Mouse (Mus musculus) CH12.LX (cell line): Measurements from ENCODE around the gene Rapgef4.

Source experiments
- CHD2 ChIP-seq: IDR thresholded peaks from 2 replicates; pipeline ENCODE4 v1.6.1; 2011; ENCODE audit warnings: low read length, improper control_type of control experiment
- CTCF ChIP-seq, 2 experiments: IDR thresholded peaks in 1 of 2; conservative IDR thresholded peaks in 1 of 2; 2 replicates each; pipeline ENCODE4 v1.5.1; 2011 to 2012; ENCODE audit warnings: low read depth in 2 of 2, low read length in 2 of 2, improper control_type of control experiment in 1 of 2, inconsistent platforms in 1 of 2, mild to moderate bottlenecking in 1 of 2, moderate library complexity in 1 of 2
- E2F4 ChIP-seq: IDR thresholded peaks from 2 replicates; pipeline ENCODE4 v1.6.1; 2011; ENCODE audit warnings: low read depth, low read length, improper control_type of control experiment; ENCODE audit not compliant: insufficient replicate concordance
- ELF1 ChIP-seq: IDR thresholded peaks from 2 replicates; pipeline ENCODE4 v1.6.1; 2014; ENCODE audit warnings: low read depth, mild to moderate bottlenecking, inconsistent platforms, low read length, improper control_type of control experiment
- JUND ChIP-seq: conservative IDR thresholded peaks from 2 replicates; pipeline ENCODE4 v1.6.1; 2011; ENCODE audit warnings: low read depth, low read length, improper control_type of control experiment
- MAX ChIP-seq: IDR thresholded peaks from 2 replicates; pipeline ENCODE4 v1.6.1; 2011; ENCODE audit warnings: low read length, improper control_type of control experiment
- MAZ ChIP-seq: IDR thresholded peaks from 2 replicates; pipeline ENCODE4 v1.6.1; 2012; ENCODE audit warnings: low read depth, mild to moderate bottlenecking, inconsistent platforms, low read length, improper control_type of control experiment, moderate library complexity
- MXI1 ChIP-seq: IDR thresholded peaks from 2 replicates; pipeline ENCODE4 v1.6.1; 2011; ENCODE audit warnings: mild to moderate bottlenecking, low read depth, low read length, improper control_type of control experiment
- POLR2A ChIP-seq: IDR thresholded peaks from 2 replicates; pipeline ENCODE4 v1.6.1; 2011; ENCODE audit warnings: low read depth, mild to moderate bottlenecking, improper control_type of control experiment, low read length
- POLR2AphosphoS2 ChIP-seq: IDR thresholded peaks from 2 replicates; pipeline ENCODE4 v1.6.1; 2011; ENCODE audit warnings: low read depth, low read length, improper control_type of control experiment

DNA sequence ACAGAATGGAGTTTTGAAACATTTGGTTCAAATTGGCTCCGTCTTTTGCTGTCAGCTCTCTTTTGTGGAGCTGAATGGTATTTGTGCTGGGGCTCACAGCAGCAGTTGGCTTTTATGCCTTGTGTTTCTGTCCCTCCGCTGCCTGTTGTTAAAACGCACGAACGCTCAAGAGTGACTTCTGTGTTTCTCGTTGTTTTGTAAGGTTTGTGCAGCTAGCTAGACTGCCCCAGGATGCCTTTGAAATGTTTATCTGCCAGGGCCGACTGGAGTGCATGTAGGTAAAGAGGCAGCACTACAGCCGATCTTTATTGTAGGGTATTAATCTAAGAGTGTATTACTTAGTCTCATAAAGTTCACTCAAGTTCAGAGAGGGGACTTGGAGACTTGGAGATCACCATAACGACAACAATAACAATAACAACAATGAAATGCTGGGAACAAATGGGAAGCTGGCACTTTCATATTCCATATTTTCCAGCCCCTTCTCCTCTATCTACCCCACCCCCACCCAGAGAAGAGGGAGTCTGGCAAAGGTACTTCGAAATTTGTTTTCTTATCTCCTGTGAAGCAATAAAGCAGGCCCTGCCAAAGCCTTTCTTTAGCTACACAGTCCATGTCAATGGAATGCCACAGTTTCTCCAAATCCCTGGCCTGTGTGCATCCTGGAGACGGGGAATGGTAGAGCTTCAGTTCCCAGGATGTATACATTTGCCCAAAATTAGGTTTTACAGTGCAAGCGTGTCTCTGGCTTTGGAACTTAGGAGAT lies 262.1 kb downstream of the Rapgef4 start:
- no peak for TF ChIP-seq POLR2AphosphoS2
- TF ChIP-seq CTCF (conservative IDR thresholded peaks at IDR 0.05 in 1 of 2, IDR thresholded peaks at IDR 0.05 in 1 of 2; ENCODE audit: low read depth in 2 of 2, low read length in 2 of 2) = no peak
- TF ChIP-seq E2F4 = no peak
- no peak for TF ChIP-seq CHD2
- TF ChIP-seq MAX = no peak
- TF ChIP-seq POLR2A = no peak
- no peak for TF ChIP-seq MXI1
- TF ChIP-seq JUND = no peak
- no peak for TF ChIP-seq MAZ
- TF ChIP-seq ELF1 = no peak
